Mouse (Mus musculus) cerebellum, adult 2 months (tissue): ENCODE results near the gene Cd300lg.

Experiments
- CTCF ChIP-seq: fragments of 200-500 bp; IDR thresholded peaks from 2 replicates; pipeline ENCODE4 v1.5.1; 2011; ENCODE audit warnings: low read depth, mild to moderate bottlenecking, control low read depth, low read length, moderate library complexity, borderline replicate concordance; ENCODE audit not compliant: insufficient read depth
- POLR2A ChIP-seq: fragments of 200-500 bp; IDR thresholded peaks from 2 replicates; pipeline ENCODE4 v1.6.1; 2011; ENCODE audit warnings: low read length, control low read depth, borderline replicate concordance; ENCODE audit not compliant: insufficient read depth

- TF ChIP-seq POLR2A: no peak
- TF ChIP-seq CTCF: no peak
These were observed 20.1 kb upstream of the Cd300lg start for GRCm38 (mm10) chr11:102021196-102021595.
